Mouse (Mus musculus) CD4-positive naive resting alpha-beta T cell, adult 57 days (primary cell): ENCODE data around the gene Tpi1. TPM values are rescaled to one million over a fixed set of nuclear protein-coding genes. Genes with fewer than 3 reads are reported as not detected.

Experiments used
- total RNA-seq: library from RNA; stranded (reverse); gene quantifications from one replicate; pipeline ENCODE4 v1.2.4, GENCODE M21; 2023

The Tpi1 gene
- total RNA-seq, result 31.2 TPM

DNA sequence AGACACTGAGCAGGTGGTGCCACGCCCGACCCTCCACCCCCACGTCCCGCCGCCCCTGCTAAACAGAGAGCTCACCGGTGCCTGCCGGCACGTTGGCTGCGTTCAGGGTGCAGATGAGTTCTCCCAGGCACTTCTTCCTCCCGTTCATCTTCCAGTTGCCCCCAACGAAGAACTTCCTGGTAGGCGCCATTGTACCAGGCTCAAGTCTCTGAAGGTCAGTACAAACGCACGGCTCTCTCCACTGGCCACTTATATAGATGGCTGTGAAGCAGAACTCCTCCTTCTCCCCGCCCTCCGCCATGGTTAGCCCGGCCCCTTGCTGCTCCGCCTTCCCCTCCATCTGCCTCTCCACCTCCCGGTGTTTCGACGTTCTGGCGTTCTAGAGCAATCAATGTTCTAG lies at the start of gene Tpi1:
Gene Tpi1 (minus strand): TSS at position 364 of the 400 bp plus-strand sequence.

DNA sequence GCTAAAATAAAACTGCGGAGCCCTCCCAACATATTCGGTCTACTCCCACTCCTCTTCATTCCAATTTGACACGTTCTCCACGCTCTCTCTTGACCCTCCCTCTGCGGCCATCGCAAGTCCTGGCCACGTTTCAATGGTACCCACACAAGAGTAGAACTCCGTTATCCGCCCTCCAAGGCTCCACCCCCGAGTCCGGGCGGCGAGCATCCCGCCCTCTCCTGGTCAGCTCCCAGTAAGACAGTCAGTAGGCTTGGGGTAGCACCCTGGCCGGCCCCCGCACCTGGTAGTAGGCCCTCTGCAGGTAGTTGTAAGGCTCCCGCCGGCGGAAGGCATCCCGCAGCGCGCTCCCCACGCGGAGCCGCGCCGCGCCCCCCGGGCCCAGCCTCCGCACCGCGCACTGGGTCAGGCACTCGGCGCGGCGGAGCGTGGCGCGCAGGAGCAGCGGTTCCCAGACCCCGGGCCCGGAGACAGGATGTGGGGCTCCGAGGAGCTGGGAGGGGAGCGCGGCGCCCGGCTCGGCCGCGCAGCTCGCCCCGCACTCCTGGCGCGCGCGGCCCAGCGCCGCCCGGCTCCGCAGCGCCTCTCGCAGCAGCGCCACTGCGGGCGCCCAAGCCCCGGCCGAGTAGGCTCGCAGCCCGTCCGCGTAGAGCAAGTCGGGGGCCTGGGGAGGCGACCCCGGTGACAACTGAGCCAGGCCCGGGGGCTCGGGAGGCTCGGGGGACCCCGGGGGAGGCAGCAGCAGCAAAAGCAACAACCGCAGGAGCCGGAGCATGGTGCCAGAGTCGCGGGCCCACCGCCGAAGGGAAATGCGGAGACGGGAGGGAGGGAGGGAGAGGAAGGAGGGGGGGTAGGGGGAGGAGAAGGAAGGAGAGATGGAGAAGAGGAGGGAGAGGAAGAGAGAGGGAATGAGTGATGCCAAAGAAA lies 43.1 kb upstream of the Tpi1 start, which contains the start of gene P3h3:
Gene P3h3 (minus strand): TSS at position 837 of the 924 bp plus-strand sequence.

DNA sequence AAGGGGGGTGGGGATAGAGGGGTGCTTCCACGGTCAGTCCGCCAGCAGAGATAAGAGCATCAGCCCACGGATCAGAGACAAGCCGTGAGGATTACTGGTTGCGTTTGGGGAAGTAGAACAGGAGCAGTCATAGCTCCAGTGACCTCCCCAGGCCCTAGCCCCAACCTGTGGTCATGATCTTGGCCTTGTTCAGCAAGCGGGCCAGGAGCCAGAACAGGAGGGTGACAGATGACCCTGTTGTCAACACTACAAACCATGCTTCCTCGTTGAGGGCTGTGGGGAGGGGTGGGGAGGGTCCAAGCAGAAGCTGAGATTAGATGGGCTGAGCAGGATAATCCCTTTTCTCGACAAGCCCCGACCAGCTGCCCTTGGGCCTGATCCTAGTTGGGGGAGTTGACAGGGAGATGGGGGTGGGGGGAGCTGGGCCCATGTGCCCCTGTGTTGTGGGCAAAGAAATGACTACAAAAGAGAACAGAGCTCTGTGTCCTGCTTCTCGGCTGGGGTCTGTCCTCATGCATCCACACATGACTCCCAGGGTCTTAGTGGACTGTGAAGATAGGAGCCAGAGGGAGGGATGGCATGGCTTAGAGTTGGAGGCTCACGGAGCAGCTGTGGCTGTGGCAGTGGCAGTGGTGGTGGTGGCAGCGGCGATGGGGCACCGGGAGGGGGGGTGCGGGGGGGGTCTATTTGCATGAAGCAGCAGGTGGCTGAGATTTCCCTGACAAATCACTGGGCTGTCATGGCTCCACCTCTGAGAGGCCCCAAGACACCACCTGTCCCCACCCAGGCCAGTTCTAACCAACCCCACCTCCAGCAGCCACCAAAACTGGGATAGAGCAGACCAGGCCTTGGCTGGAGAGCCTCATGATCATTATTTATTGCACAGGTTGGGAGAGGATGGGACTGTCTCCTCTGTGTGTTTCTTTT lies 26.4 kb upstream of the Tpi1 start, which contains the start of gene Gnb3:
Gene Gnb3 (minus strand): TSS at position 35 of the 927 bp plus-strand sequence.

DNA sequence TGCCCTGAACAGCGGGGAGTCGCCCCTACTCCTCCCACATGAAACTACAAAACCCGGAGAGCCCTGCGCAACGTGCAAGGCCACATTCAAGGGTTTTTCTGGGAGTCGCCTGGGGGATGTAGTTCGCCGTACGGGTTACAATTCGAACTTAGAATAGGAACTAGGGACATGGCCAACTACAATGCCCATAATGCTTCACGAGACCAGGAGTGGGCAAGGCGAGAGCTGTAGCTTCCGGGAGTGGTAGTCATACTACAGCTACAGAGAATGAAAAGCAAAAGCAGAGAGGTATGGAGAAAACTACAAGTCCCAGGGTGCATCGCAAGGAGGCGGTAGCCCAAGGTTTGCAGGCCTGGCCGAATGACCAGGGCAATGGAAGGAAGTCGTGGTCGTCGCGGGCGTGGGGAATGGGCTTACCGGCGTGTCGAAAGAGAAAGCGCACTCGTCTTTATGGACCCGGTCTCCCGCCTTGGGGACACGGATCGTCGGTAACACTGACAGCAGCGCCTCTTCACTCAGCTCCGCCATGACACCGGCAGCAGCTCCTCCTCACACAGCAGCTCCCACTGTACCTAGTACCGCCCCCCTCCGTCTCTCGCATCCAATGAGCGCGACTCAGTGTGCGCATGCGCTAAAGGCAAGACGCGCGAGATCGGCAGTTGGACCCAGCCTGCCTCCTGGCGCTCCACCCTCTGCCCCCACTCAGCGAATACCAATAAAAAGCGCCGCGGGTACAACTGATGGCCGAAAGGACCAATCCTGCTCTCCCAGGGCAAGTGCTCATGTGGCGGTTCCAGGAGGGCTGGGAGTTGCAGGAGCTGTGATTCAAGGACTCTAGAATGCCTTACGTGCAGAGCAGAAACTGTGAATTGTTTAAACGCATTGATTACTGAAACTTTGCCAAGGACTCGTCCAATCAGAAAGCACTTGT lies 15.0 kb upstream of the Tpi1 start, which contains the start of the genes Usp5 and Cdca3:
Gene Usp5 (minus strand): TSS at position 617 of the 931 bp plus-strand sequence.
Gene Cdca3 (plus strand): TSS at position 680 of the 931 bp plus-strand sequence.

DNA sequence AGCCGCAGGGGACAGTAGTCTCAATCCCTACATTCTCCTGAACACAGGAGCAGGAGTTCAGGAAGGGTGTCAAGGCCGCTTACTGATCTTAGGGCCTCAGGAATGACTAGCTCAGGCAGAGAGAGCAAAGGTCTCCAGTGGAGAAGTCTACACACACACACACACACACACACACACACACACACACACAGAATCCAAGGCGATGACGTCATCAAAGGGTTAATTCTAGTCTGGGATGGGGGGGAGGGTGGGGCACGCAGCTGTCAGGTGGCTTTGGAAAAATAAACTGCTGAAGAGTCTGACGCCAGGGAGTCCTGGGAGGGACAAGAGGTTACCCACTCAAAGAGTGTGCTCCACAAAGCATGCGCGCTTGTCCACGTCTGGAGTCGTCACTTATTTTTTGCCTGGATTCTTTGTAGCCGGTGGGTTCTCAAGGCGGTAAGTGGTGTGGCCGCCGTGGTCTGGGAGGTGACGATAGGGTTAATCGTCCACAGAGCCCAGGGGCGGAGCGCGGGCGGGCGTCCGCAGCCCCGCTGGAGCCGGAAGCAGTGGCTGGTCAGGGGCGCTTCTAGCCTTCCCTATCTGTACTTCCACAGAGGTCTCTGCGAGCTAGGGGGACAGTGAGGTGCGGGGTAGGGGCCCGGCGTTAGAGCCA lies 5.6 kb downstream of the Tpi1 start, which contains the start of gene Spsb2:
Gene Spsb2 (plus strand): TSS at position 304 of the 655 bp plus-strand sequence.

DNA sequence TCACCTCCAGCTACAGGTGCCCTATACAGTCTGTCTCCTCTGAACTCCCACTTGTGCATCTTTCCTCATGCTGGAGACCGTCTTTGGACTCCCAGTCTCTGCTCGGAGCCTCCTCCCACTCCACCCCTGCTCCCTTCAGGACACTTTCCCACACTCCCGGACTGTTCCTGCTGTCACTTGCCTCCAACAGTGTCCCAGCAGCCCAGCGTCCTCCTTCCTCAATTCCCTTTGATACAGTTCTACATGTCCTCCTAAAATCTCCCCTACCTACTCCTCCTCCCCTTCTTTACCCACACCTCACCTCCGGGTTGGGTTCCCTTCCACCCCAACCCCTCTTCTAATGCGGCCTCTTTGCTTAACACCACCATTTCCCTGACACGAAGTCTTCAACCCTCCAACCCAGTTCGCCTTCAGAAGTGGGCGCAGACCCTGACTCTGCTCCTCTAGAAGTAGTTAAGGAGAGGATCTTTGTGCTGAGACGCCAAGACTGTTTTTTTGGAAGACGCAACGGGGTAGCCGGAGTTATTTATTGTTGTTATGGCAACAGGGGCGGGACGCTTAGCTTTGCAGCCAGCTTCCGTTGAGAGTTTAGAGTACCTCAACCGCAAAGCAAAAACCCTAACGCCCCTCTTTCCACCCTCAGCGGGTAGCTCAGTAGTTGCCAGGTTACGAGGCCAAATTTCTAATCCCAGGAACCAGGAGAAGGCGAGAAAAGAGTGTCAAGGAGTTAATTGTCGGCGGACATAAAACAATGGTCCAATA lies 34.7 kb downstream of the Tpi1 start, which contains the start of gene Lrrc23:
Gene Lrrc23 (minus strand): TSS at position 506 of the 762 bp plus-strand sequence.

DNA sequence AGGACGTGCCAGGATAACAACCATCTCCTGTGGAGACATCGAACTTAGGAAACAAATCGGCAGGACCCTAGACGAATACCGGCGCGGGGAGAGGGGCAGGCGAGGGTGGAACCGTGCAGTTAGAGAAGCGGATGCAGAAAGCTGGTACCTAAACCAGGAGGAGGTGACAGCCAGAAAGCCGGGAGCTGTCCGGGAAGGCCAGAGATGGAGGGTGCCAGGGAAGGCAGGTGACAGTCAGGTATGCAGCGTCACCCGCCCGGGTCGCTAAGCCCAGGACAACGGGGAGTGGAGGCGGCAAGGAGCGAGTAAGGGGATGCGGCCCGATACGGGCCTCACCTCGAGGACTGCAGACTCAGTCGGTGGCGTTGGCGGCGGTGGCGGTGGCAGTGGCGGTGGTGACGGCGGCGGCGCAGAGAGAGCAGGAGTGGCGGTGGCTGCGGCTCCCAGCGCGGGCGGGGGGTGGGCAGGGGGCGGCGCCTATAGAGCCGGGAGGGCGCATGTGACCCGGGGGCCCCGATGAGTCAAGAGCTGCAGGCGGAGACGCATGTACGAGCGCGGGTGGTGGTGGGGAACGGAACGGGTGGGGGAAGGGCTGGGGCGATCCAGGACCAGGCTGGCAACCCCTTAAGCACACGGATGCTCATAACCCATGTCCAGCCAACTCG lies 44.9 kb downstream of the Tpi1 start, which contains the start of gene Eno2:
Gene Eno2 (minus strand): TSS at position 573 of the 665 bp plus-strand sequence.

Other genes starting within 250 kb of the Tpi1 start
- not detected for gene C1rb, start 244.0 kb downstream of the Tpi1 start, total RNA-seq
- gene C1s2, start 178.2 kb downstream of the Tpi1 start, total RNA-seq, result 0.21 TPM
- gene Lpcat3, start 151.3 kb downstream of the Tpi1 start, total RNA-seq, result 82.6 TPM
- gene Emg1, start 102.1 kb downstream of the Tpi1 start, total RNA-seq, result 168 TPM
- 186 TPM for gene Phb2, start 102.0 kb downstream of the Tpi1 start, total RNA-seq
- 178 TPM for gene Ptpn6, start 75.6 kb downstream of the Tpi1 start, total RNA-seq
- 265 TPM for gene Grcc10, start 72.9 kb downstream of the Tpi1 start, total RNA-seq
- 1.5 TPM for gene Gm45234, start 58.3 kb downstream of the Tpi1 start, total RNA-seq
- 188 TPM for gene Atn1, start 57.8 kb downstream of the Tpi1 start, total RNA-seq
- gene Eno2, start 44.6 kb downstream of the Tpi1 start, total RNA-seq, result 2.7 TPM
- 10.8 TPM for gene Lrrc23, start 34.6 kb downstream of the Tpi1 start, total RNA-seq
- 3.6 TPM for gene Spsb2, start 5.6 kb downstream of the Tpi1 start, total RNA-seq
- 58.0 TPM for gene Usp5, start 15.2 kb upstream of the Tpi1 start, total RNA-seq
- gene Cdca3, start 15.3 kb upstream of the Tpi1 start, total RNA-seq, result 1.8 TPM
- gene Gnb3, start 26.0 kb upstream of the Tpi1 start, total RNA-seq, result not detected
- 1.0 TPM for gene P3h3, start 43.5 kb upstream of the Tpi1 start, total RNA-seq
- 2.3 TPM for gene Gpr162, start 49.7 kb upstream of the Tpi1 start, total RNA-seq
- 458 TPM for gene Cd4, start 73.9 kb upstream of the Tpi1 start, total RNA-seq
- 1.6 TPM for gene Lag3, start 97.4 kb upstream of the Tpi1 start, total RNA-seq
- 75.5 TPM for gene Ptms, start 105.8 kb upstream of the Tpi1 start, total RNA-seq
- gene Mlf2, start 117.1 kb upstream of the Tpi1 start, total RNA-seq, result 86.9 TPM
- 35.8 TPM for gene Cops7a, start 151.2 kb upstream of the Tpi1 start, total RNA-seq
- 0.89 TPM for gene Pianp, start 182.4 kb upstream of the Tpi1 start, total RNA-seq
- gene Zfp384, start 194.8 kb upstream of the Tpi1 start, total RNA-seq, result 88.6 TPM
- 73.3 TPM for gene Ing4, start 225.5 kb upstream of the Tpi1 start, total RNA-seq
- gene Acrbp, start 235.4 kb upstream of the Tpi1 start, total RNA-seq, result 12.8 TPM